Mouse (Mus musculus): Measurements from ENCODE around the gene Sdhc. TPM values are rescaled to one million over a fixed set of nuclear protein-coding genes. Genes with fewer than 3 reads are reported as not detected.
"Not testable (repeated sequence)": the region's sequence is repeated elsewhere in the genome, so short reads cannot be mapped to it uniquely, and the experiment has no call there.

Sdhc gene
- polyA plus RNA-seq, 1 experiment = 310 TPM

DNA sequence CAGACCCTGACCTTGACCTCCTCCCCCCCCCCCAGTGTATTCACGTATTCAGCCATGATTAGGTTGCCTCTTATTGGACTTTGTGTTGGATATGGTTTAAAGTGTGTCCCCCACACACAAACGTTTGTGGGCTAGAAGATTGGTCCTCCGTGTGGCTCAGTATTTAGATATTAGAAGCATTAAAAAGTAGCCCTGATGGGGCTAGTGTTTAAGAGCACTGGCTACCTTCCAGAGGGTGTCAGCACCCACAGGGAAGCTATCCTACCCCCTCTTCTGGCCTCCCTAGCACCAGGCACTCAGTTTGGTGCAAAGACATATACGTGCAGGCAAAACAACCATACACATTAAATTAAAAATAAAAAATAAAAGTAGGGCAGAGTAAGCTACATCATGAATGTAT is 37.4 kb downstream of the Sdhc start:
- no peak for DNase-seq (ENCODE audit: low spot score)

DNA sequence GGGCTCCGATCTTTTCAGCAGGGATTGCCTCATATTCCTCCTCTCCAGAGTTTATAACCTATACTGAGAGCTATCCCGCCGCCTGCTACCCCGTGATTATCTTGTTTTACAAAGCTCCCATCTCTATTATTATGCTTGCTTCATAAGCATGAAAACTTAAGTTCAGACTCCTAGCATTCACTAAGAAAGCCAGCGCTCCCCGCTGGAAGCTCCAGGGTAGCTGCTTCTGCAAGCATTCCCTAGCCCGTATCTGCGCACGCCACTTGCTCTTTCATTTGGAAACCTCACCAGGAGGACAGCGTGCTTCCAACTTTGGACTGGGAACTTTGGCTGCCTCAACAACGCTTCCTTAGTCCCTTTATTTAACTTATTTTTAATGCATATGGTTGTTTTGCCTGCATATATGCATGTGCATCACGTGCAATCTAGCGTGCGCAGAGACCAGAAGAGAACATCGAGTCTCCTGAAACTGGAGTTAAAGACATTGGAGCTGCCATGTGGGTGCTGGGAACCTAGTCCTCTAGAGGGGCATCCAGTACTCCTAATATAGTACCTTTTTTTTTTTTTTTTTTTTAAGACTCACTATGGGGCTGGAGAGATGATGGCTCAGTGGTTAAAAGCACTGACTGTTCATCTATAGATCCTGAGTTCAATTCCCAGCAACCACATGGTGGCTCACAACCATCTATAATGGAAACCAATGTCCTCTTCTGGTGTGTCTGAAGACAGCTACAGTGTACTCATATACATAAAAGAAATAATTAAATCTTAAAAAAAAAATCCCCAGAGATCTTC is 38.4 kb downstream of the Sdhc start:
- no peak for DNase-seq (ENCODE audit: low spot score)

DNA sequence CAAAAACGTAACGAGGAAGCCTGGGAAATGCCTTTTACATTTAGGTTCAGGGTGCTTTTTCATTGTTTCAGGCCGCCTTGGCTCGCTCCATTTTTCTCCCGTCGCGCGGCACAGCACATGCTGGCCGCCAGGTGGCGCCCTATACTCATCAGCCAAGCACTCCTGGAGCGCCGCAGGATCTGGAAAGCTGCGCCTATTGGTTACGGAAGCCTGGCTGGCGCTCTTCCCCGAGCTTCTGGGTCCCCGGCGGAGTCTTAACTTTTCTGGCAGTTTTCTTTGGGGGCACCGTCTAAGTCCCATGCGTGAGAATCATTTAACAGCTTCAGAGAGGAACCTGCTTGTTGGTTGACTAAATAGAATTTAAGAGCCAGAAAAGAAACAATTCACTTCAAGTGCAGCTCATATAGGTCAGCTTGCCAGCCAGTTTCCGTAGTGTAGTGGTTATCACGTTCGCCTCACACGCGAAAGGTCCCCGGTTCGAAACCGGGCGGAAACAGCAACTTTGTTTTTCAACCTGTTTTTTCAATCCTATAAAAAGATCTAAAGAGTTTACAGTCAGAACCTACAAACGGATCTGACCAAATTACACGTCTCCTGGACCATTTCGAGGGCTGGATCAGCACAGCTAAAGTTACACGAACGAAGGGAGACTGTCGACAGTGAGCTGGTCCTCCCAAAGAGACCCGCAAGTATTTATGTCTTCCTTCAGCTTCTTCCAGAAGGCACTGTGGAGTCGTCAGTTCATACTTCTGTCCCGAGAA is 39.2 kb downstream of the Sdhc start:
- peak; percentile 91 for DNase-seq (ENCODE audit: low spot score)

DNA sequence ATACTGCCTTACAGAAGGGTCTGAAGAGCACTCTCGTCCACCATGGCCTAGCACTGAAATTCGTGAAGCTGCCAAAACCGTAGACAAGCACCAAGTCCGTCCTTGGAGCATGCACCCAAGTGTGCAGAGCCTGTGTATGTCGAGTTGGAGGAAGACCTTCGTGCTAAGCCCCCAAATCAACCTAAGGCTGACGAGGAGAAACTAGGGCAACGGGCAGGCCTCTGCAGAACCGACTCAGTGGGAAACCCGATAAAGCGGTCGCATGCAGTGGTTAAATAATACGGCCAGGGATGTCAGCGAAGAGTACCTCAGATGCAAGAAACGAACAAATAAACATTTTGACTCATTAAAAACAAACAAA is 39.8 kb downstream of the Sdhc start:
- DNase-seq (ENCODE audit: low spot score) = no peak

DNA sequence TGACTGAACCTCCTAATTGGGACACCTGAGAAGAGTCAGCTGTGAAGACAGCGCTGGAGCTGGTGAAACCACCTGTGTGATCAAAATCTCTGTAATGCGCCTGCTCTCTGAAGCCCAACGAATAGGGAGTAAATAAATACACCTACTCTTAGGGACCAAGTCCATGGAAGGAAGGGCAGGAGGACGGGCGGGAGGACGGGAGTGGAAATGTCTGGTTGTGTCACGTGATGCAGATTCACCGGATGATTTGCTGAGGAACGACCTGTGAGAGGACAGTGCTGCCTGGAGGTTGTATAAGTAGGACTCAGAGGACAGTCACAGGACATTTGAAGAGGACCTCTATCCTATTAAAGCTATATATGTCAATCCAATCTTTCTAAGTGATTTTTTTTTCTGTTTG is 40.8 kb downstream of the Sdhc start:
- DNase-seq (ENCODE audit: low spot score) = no peak

DNA sequence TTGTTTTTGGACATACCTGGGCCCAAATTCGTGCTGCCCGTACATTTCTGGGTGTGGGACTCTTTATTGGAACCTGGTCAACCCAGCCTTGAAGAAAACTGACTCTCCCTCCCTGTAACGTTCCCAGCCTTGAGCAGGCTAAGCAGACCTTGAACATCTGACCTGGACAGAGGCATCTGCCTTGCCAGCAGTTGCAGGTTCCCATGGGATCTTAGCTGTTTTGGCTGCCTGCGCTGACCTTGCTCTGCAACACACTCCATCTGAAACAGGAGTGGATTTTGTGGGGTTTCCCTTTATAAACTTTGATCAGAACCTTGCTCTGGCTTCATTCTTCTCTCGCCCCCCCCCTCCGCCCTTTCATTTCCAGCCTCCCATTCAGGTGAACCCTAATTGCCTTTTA is 45.2 kb downstream of the Sdhc start:
- no peak for DNase-seq (ENCODE audit: low spot score)

DNA sequence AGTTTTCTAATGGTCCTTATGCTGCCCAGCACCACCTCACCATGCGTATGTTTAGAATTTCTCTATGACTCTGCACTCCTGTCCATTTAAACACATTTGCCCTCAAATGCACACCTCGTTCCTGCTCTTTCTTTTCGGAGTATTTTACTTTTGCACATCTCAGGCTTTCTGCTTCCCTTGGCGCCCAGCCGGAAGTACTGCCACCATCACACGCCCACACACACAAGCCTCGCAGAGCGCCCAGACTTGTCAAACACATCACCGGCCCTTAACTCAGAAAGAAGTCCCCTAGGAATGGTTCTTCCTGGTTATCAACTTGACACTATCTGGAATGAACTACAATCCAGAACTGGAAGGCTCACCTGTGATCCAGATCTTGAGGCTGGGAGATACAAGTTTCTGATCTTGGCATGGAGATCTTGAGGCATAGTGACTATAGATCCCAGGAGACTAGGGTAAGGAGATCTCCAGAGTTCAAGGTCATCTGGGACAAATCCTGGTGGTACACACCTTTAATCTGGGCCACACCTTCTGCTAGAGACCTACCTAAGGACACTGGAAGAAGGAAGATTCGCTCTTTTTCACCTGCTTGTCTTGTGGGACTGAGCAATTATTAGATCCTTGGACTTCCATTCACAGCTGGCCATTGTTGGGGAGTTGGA is 47.1 kb downstream of the Sdhc start:
- DNase-seq (ENCODE audit: low spot score) = no peak

DNA sequence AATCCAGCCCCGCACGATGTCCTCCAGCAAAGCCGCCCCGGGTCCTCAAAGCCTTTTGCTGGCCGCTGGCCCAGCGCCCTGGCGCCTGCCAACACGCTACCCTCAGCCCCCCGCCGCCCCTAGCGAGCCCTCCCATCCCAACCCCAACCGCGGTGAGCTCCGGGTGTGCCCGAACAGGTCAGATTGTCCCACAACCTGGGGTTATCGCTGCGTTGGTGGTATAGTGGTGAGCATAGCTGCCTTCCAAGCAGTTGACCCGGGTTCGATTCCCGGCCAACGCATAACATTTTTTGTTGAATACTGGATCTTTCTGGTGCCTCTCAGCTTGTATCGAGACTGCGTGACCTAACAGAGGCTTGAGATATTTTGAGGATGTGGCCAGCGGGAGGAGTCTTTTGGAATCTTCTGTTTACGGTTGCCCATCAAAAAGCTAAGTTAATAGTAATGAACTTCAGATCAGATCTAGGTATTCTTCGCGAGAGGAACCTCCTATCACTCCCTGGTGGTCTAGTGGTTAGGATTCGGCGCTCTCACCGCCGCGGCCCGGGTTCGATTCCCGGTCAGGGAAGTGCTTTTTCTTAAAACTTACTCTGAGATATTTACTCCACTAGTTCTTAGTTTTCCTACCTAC is 47.7 kb downstream of the Sdhc start:
- peak; percentile 80 for DNase-seq (ENCODE audit: low spot score)

DNA sequence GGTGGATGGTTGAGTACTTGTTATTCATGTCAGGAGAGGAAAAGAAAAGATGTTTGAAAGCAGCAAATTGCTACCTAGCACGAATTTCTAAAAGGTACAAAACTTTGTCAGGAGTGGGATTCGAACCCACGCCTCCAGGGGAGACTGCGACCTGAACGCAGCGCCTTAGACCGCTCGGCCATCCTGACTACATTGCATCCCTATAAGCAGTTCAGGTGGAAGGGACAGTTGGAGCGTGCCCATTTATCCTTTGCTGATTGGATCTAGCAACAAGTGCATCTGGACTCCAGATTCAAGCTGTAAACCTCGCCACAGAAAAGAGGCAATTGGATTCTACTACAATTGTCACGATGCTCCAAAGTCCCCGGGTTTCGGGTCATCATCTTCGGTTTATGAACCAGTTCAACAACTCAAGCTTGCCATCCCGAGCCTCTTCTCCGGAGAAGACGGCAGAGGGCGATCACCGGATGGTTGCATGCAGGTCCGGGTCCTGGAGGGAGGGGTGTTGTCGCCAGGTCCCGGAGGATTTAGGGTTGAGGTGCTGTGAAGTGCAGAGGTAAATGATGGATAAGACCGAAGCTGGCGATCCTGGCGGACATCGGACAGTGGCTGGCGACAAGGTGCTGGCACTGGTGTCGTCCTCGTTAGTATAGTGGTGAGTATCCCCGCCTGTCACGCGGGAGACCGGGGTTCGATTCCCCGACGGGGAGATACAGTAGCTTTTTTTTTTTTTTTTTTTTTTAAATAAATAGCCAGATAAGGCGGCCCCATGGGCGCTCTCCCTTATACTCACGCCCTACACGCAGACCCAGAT is 48.5 kb downstream of the Sdhc start:
- peak; percentile 88 for DNase-seq (ENCODE audit: low spot score)

DNA sequence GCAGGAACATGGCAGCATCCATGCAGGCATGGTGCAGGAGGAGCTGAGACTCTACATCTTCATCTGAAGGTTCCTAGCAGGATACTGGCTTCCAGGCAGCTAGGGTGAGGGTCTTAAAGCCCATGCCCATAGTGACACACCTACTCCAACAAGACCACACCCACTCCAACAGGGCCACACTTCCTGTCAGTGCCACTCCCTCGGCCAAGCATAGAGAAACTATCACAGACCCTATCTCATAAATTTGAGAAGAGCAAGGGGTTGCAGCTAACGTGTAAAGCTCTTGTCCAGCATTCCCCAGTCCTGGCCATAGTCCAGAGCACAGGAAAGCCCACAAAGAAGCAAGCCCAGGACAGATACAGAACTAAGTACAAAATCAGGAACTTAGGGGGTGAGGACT is 49.4 kb downstream of the Sdhc start:
- no peak for DNase-seq (ENCODE audit: low spot score)

DNA sequence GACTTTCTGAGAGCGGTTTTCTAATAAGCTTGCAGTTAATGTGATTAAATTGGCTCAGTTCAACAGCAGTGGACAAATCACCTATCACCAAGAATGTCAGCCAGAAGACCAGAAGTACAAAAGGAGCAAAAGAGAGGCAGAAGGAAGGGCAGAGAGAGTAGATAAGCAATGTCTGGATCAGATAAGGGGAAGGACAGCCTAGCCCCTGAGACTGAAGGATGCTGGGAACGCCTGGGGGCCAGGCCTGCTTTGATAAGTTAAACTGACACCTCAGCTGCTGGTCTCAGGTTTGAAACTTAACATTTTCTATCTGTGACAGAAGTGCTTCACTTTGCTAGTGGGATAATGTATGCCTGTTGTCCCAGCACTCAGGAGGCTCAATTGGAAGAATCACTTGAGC is 52.8 kb downstream of the Sdhc start:
- no peak for DNase-seq (ENCODE audit: low spot score)

DNA sequence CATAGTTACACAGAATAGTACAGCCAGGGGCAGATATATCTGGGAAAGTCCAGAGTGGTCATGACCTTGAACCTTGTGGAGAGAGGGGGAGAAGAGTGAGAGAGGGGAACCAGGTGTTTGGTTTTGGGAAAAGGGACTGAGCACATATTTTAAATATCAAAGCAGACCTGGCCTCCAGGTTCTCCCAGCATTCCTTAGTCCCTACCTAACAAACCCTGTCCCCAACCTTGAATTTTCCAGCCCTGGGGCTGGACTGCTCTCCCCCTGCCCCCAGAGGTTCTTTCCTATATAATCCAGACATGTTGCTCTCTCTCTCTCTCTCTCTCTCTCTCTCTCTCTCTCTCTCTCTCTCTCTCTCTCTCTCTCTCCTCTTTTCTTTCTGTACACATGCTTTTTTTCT is 53.3 kb downstream of the Sdhc start:
- no peak for DNase-seq (ENCODE audit: low spot score)

DNA sequence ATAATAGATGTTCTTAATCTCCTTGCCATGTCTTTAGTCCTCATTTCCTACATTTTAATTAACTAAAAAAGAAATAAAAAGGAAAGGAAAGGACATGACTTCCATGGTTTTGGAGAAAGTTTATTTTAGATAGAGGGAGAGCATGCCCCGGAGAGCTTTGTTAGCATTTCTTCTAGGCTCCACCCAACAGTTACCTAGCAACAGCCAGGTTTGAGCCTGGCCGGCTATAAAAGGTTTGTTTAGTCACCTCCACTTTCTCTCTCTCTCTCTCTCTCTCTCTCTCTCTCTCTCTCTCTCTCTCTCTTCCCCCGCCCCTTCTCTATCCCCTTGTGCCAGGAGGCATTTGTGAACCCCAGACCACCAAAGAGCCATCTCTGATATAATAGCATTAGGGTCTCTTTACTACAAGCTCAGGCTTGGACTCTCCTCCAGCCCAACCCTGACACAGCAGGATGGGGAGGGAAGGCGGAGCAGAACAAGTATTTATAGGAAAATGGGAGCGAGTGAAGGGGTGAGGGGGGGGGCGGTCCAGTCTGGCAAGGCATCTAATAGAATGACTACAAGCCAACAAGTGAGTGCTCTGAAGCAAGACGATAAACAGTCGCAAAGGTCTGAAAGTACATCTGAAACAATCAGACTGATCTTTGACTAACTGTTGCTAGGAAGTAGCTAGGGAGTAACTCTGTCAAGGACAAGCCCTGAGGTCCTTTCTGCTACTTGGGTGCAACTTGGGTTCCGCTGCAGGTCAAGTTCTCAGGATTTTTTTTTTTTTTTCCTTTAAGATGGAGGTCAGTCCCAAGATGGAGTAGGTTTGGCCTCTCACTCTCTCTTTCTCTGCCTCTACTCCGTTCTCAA is 54.1 kb downstream of the Sdhc start:
- no peak for DNase-seq (ENCODE audit: low spot score)

DNA sequence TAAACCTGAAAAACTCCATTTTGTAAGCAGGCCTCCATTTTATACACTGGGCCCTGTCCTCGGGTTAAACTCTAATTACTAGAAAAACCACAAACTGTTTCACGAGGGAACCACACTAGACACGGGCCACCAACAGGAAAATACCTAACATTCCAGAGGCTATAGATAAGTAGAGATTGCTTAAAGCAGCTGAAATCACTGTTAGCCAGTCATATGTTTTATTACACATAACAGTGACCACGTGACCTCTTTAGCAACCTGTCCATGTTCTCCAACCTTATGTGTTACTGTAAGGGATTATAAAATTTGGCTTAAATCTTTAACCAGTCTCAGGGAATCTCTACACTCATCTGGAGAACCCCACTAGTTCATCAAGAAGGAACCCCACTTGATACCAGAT is 56.0 kb downstream of the Sdhc start:
- DNase-seq (ENCODE audit: low spot score) = no peak

DNA sequence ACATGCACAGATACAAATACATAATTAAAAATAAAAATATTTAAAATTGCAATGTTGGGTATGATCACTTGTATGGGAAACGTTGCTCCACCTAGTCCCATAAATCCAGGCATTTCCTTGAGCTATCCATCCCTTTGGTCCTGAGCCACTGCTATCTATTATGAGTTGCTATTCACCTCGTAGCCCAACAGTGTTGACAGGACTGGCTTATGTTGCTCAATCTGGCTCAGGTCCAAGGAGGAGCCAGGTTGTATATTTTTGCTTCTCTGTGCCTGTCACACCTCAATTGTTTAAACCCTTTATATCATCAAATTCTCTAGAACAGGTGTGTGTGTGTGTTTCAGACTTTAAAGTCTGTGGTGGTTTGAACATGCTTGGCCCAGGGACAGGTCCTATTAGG is 59.6 kb downstream of the Sdhc start:
- no peak for DNase-seq (ENCODE audit: low spot score)

DNA sequence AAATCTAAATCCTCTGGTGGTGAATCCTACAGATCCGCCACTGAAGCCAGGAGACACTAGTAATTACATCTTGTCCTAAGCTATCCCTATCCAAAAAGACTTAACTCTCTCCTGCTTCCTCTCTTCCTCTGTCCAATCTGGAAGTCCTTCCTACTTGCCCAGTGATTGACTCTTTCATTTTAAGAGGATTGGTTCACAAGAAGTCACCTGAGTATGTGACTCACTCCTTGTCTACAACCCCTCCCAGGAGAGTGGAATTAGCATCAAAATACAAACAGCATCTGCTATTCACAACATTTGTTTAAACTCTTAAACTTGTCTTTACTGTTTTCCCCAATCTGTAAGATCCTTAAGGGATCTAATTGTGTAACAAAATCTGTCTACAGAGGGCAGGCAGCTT is 60.5 kb downstream of the Sdhc start:
- DNase-seq (ENCODE audit: low spot score) = no peak

DNA sequence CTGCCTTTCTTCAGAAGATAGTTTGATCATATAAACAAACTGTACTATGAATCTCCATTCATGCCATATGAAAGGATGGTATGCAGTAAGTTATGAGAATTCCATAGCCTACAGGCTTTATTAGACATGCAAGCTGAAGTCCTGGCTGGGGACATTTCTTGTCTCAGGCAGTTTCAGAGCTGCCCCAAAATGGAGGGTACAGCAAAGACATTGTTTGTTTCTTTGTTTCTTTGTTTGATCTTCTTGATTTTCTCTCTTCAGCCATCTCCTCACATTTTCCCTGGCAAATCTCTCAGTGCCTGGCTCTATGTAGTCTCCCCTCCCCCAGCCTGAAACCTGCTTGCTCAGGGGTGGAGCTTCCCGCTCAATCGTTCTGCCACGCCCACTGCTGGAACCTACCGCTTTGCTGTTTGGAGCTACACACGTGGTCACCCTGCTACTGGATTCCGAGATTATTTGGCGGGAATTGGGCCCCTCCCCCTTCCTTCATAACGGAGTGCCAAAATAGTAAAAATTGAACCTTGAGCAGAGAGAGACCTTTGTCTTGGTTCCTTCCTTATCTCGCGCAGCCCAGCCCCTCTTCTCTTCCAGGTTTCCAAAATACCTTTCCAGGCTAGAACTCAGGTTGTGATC is 62.0 kb downstream of the Sdhc start:
- not testable (repeated sequence) for DNase-seq (ENCODE audit: low spot score)

DNA sequence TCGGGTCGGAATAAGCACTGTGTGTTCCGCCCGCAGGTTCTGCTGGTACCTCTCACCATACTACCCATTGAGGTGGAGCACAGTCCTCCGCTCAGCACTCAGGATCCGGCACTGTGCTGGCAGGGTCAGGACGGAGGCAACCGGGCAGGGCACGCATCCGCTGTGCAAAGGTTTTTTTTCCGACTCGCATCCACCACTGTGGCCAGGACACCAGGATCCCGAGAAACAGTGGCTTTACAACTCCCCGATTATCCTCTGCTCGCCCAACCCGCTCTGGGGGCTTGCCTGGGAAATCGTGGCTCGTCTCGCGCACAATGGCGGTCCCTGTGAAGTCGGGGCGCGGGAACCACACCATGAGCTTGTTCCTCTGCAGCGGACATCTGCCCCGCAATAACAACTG is 64.7 kb downstream of the Sdhc start:
- no peak for DNase-seq (ENCODE audit: low spot score)

DNA sequence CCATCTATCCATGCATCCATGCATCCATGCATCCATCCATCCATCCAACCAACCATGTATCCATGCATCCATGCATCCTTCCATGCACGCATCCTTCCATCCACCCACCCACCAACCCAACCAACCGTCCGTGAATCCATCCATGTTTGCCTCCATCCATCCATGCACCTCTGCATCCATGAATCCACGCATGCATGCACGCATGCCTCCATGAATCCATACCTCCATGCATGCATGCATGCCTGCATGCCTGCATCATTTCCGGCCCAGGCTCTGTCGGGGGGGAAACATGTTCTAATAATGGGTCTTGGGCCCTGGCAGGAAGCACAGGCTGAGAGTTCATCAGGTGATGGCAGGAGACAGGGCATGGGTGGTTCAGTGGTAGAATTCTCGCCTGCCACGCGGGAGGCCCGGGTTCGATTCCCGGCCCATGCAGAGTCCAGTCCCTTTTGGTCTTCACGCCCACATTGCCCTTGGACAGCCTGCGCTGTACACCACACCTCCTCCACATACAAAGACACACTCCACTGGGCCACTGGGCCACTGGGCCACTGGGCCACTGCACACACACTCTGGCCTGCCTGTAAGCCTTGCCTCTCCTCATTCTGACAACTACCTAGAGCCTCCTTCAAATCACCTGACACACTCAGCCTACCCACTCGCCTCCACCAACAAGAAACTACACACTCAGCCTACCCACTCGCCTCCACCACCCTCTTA is 68.7 kb downstream of the Sdhc start:
- DNase-seq (ENCODE audit: low spot score) = not testable (repeated sequence)
